Mouse (Mus musculus) thymus, adult 18-20 months (tissue): ENCODE data around the gene Lin7c.
"Not testable (repeated sequence)": the region's sequence is repeated elsewhere in the genome, so short reads cannot be mapped to it uniquely, and the experiment has no call there.

Experiments
- DNase-seq, 2 experiments: peaks; one replicate each; pipeline ENCODE4 v3.0.0; 2022; ENCODE audit warnings: mixed read lengths in 2 of 2

Gene Lin7c

GRCm38 (mm10) chr2:109890597-109890996, at the start of gene Lin7c:
TSS of gene Lin7c (plus strand) at chr2:109890853.
- peak; percentile 83 to 84 for DNase-seq

DNA sequence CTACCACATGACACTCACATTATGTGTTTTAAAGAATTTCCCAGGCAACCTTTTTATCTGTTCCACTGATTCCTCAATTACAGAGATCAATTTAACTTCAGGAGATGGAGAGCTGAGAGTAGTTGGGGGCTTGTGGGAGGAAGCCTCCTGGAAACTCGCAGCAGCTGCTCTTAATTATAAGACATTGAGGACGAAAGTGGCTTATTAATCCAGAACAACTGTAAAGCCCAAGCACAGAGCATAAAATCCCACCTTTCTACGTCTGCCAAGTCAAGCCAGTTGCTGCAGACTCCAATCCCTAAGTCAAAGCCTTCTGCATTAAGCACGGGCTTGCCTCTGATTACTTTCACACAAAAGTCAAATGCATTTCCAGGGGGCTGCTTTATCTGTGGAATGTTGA, 44.3 kb upstream of the Lin7c start:
- DNase-seq, result no peak

GRCm38 (mm10) chr2:109848305-109848704, 42.3 kb upstream of the Lin7c start:
- no peak for DNase-seq

- no peak for DNase-seq
These were observed 41.9 kb upstream of the Lin7c start for GRCm38 (mm10) chr2:109848715-109849114.

GRCm38 (mm10) chr2:109855601-109856000, 35.1 kb upstream of the Lin7c start:
- no peak for DNase-seq

DNA sequence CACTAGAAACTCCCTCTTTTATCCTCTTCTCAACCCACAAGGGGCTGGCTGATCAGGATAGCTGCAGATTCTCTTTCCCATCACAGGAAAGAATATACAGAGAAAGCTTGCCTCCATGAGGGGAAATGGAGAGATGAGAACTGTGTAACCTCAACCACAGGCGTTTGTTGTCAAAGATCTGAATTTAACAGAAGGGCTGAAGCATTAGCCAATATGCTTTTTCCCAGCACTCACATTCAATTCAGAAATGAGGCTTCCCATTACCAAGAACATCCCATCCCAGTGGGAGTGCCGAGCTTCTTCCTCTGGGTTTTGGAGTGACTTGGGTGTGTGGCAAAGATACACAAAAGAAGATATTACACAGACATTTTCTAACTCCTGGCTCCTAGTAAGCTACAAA, 31.0 kb upstream of the Lin7c start:
- no peak for DNase-seq

DNA sequence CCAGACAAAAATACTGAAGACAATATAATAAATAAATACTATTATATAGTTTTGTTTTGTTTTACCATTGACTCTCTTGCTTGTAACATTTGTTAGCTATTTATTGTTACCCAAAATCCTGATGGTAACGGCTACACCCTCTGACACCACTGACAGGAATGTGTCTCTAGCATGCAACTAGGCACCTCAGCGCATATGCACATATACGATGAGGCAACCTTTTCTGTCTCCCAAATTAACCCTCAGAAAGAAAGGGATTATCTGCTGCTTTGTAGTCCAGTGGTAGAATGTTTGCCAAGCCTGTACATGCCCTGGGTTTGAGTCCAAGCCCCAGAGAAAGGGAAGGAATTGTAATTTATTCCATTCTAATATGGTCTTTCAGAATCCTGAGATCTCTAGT, 29.8 kb upstream of the Lin7c start:
- no peak for DNase-seq

DNA sequence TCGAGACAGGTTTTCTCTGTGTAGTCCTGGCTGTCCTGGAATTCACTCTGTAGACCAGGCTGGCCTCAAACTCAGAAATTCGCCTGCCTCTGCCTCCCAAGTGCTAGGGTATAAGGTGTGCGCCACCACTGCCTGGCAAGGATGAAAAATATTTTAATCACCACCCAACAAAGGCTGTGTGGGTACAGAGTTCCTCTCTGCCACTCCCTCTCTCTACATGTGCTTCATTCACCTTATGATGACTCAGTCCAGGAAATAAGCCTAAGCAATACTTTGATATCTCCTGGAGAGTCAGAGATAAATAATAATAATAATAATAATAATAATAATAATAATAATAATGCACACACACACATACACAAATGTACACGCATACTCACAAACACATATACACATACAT, 11.2 kb upstream of the Lin7c start:
- DNase-seq, result not testable (repeated sequence)

DNA sequence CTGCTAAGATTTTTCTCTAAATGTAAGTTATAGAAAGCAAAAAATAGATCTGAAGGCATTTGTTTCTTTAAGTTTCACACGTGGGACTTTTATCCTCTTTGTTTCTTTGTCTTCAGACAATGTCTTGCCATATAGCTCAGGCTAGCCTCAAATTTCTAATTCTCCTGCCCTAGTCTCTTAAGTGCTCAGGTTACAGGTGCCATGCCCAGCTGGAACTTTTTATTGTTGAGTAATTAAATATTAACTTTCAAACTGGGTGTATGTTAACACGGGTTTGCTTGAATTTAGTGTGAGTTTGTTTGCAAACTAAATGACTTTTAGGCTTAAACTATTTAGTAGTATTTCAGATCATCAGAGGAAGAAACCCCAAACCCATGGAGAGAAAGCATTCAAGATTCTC, 9.5 kb upstream of the Lin7c start:
- no peak for DNase-seq

DNA sequence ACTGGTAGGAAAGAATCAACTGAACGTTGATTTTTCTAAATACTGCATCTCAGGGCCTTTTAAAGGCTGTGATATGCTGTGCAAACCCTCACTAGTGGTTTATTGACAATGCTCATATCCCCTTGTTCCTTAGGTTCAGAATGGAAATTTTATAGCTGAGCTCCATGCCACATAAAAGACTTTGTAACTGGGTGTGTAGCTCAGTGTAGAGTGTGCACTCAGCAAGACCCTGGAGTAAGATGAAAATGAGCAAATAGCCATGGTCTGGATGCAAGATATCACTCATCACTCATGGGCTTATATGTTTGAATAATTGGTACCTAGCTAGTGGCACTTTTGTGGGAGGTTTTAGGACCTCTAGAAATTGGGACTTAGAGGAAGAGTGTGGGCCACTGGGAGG, 9.0 kb upstream of the Lin7c start:
- DNase-seq, result no peak

- DNase-seq, result no peak
These were observed 6.5 kb upstream of the Lin7c start for GRCm38 (mm10) chr2:109884106-109884505.

GRCm38 (mm10) chr2:109884507-109884906, 6.1 kb upstream of the Lin7c start:
- DNase-seq, result no peak

- no peak for DNase-seq
These were observed 585 bp upstream of the Lin7c start for GRCm38 (mm10) chr2:109890068-109890467.

DNA sequence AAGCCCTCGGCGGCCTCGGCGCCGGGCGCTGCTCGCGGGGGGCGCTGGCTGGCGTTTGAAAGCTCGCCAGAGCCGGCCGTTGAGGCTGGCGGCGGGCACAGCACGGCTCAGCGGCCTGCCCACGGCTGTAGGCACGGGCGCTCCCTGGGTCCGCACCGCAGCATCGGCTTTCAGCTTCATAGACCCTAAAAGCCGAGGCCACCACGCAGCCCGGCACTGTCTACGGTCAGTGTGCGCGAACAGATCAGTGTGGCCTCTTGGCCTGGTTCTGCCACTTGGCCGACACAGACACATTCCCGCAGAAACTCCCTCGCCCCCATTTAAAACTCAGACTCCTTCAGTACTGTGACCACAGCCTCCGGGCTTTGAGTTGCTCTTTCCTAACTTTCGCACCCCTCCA, 378 bp downstream of the Lin7c start:
- peak in 1 of 2 experiments; percentile 23 for DNase-seq

DNA sequence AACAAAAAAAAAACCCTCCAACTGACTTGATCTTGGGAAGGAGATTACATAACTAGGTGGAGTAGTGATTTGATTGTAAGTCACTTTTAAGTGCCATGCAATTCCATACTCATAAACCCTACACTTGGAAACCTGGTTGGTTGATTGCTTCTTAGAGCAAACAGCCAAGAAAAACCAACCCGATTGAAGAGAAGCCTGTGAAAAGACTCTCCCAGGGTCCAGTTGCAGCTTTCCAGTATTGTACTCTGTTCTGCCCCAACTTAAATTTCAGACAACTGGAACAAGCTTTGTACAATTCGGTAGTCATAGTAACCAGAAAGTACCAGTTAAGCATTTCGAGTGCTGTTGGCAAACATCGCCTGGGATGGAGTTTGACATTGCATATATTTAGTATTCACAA, 818 bp downstream of the Lin7c start:
- no peak for DNase-seq

- no peak for DNase-seq
These were observed 5.7 kb downstream of the Lin7c start for GRCm38 (mm10) chr2:109896311-109896710.

GRCm38 (mm10) chr2:109902869-109903268, 12.2 kb downstream of the Lin7c start:
- DNase-seq, result no peak

- peak; percentile 38 to 67 for DNase-seq
These were observed 13.6 kb downstream of the Lin7c start for GRCm38 (mm10) chr2:109904171-109904821.

GRCm38 (mm10) chr2:109909122-109909521, 18.5 kb downstream of the Lin7c start:
- DNase-seq, result no peak

DNA sequence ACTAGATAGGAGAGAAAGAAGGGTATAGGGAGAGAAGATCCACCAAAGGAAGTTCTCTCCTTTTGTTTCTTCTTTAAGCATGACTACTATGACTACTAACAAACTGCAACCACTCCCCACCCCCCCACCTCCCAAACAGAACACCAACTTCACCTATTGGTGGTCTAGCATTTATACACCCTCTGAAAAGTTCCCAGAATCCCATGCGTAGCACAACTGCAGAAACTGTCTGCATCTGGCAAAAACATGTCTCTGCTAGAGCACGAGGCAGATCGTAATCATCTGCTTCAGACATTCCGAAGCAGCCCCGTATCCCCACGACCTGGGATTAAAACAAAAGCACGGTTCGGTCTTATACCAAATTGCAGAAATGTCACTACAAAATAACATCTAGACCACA, 21.6 kb downstream of the Lin7c start:
- DNase-seq, result no peak

DNA sequence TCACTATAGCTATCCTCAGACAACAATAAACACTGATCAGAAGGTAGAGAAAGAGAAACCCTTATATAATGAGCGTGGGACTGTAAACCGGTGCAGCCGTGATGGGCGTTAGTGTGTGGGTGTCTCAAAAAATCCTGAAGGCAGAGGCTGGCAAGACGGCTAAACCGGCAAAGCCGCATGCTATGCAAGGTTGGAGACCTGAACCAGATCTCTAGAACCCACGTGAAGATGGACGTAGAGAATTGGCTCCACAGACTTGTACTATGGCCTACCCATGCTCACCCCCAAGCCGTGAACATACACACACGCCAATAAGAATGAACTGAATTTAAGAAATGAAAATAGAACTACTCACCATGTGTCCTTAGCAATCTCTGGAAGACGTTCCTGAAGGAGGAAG, 22.1 kb downstream of the Lin7c start:
- no peak for DNase-seq

DNA sequence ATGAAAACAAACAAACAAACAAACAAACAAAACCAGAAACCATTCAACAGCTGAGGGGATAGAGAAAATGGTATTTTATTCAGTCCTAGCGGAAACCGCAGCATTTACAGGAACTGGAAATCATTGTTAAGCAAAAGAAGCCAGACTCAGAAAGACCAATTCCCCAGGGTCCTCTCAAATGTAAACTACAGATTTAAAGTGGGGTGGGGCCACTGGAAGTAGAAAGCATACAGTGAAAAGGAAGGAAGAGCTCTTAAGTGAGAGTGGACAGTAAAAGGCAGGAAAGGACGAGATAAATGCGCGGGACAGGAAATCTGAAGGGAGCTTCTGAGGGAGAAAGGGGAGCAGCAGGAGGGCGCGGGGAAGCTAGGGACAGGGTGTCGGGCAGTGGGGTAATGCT, 22.6 kb downstream of the Lin7c start:
- DNase-seq, result no peak

- DNase-seq, result no peak
These were observed 23.9 kb downstream of the Lin7c start for GRCm38 (mm10) chr2:109914601-109915000.

DNA sequence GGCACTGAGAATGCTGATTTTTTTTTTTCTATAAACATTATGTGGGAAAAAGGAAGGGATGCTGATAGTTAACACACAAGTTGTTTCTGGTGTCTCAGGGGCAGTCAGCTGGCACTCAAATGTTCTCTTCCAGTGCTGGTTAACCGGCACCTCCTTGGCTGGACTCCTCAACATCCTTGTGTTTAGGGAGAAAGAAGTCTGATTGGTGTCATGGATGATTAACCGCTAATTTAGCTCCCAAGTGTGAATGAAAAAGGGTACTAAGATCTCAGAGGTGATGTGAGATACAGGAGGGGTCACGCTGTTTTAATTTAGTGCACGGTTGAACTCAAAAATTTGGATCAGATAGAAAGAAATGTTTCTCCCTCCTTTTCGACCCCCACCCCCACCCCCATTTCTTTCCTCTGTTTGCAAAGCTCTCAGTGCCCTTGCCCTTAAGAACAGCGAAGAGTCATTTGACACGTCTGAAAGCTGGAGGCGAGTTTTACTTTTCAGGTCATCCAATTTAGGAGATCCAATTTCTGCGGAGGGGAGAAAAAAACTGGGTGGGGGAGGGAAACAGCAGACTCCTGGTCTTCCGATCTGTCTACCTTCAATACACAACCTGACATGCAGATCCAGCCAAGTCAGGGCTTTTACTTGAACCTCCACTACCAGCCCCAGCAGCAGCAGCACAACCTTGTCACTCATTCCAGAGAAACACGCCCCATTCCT, 26.3 kb downstream of the Lin7c start:
- DNase-seq, result no peak
